Mouse (Mus musculus) CH12.LX (cell line): Measurements from ENCODE around the gene Krt82. TPM values are rescaled to one million over a fixed set of nuclear protein-coding genes. Genes with fewer than 3 reads are reported as not detected.

Experiments used
- DNase-seq: peaks from one replicate; pipeline ENCODE4 v3.0.0-alpha.2; 2013; ENCODE audit errors: extremely low read depth
- H3K27ac ChIP-seq: 2 replicates; pipeline ENCODE4 v1.5.1; 2012; ENCODE audit warnings: low read depth, mild to moderate bottlenecking, control low read depth, moderate library complexity; ENCODE audit not compliant: insufficient read depth
- H3K27me3 ChIP-seq: replicated peaks from 2 replicates; pipeline ENCODE3; 2012; ENCODE audit warnings: inconsistent platforms
- H3K36me3 ChIP-seq, 2 experiments: replicated peaks in 1 of 2; 2 replicates each; pipeline versions ENCODE3 to v1.6.1; 2012; ENCODE audit warnings: inconsistent platforms in 1 of 2, low read length in 1 of 2, mild to moderate bottlenecking in 1 of 2, mixed read lengths in 1 of 2, moderate library complexity in 1 of 2; ENCODE audit not compliant: control insufficient read depth in 1 of 2, insufficient read depth in 1 of 2
- H3K4me1 ChIP-seq, 2 experiments: 2 replicates each; pipeline ENCODE4 v1.6.1; 2012; ENCODE audit warnings: inconsistent platforms in 1 of 2, moderate library complexity in 1 of 2; ENCODE audit not compliant: insufficient read depth in 2 of 2, control insufficient read depth in 1 of 2
- H3K4me2 ChIP-seq: 2 replicates; pipeline ENCODE4 v1.6.1; 2012; ENCODE audit warnings: low read depth, mild to moderate bottlenecking, control low read depth; ENCODE audit not compliant: poor library complexity, insufficient read depth, severe bottlenecking
- H3K4me3 ChIP-seq, 3 experiments: fragments of 150-350 bp in 1 of 3; sonication (generic) in 1 of 3; replicated peaks in 1 of 3; 2 replicates each; pipeline versions ENCODE3 to v1.5.1; 2011 to 2012; ENCODE audit warnings: low read depth in 2 of 3, low read length in 2 of 3, mild to moderate bottlenecking in 2 of 3, moderate library complexity in 2 of 3, control low read depth in 1 of 3, improper control_type of control experiment in 1 of 3, inconsistent platforms in 1 of 3, mixed read lengths in 1 of 3; ENCODE audit not compliant: poor library complexity in 1 of 3
- H3K79me2 ChIP-seq: replicated peaks from 2 replicates; pipeline ENCODE4 v1.6.1; 2012; ENCODE audit warnings: mild to moderate bottlenecking, moderate library complexity; ENCODE audit not compliant: control insufficient read depth, poor library complexity, insufficient read depth, severe bottlenecking; ENCODE audit errors: extremely low read depth
- H3K9ac ChIP-seq: 2 replicates; pipeline ENCODE4 v1.6.1; 2012; ENCODE audit warnings: low read depth, mild to moderate bottlenecking, control low read depth, moderate library complexity; ENCODE audit not compliant: insufficient read depth
- H3K9me3 ChIP-seq: replicated peaks from 2 replicates; pipeline ENCODE3; 2012; ENCODE audit warnings: low read length, inconsistent platforms, mixed read lengths
- ELF1 ChIP-seq: IDR thresholded peaks from 2 replicates; pipeline ENCODE4 v1.6.1; 2014; ENCODE audit warnings: low read depth, mild to moderate bottlenecking, inconsistent platforms, low read length, improper control_type of control experiment
- ETS1 ChIP-seq: conservative IDR thresholded peaks from 2 replicates; pipeline ENCODE4 v1.6.1; 2012; ENCODE audit warnings: low read depth, mild to moderate bottlenecking, inconsistent platforms, low read length, improper control_type of control experiment, moderate library complexity
- IRF4 ChIP-seq: IDR thresholded peaks from 2 replicates; pipeline ENCODE4 v1.6.1; 2014; ENCODE audit warnings: low read depth, mild to moderate bottlenecking, inconsistent platforms, low read length, improper control_type of control experiment
- JUN ChIP-seq: IDR thresholded peaks from 2 replicates; pipeline ENCODE4 v1.6.1; 2011; ENCODE audit warnings: low read depth, mild to moderate bottlenecking, low read length, improper control_type of control experiment, moderate library complexity; ENCODE audit not compliant: insufficient read depth
- MAX ChIP-seq: IDR thresholded peaks from 2 replicates; pipeline ENCODE4 v1.6.1; 2011; ENCODE audit warnings: low read length, improper control_type of control experiment
- MAZ ChIP-seq: IDR thresholded peaks from 2 replicates; pipeline ENCODE4 v1.6.1; 2012; ENCODE audit warnings: low read depth, mild to moderate bottlenecking, inconsistent platforms, low read length, improper control_type of control experiment, moderate library complexity
- MEF2A ChIP-seq: IDR thresholded peaks from 2 replicates; pipeline ENCODE4 v1.6.1; 2014; ENCODE audit warnings: low read depth, mild to moderate bottlenecking, inconsistent platforms, low read length, improper control_type of control experiment, borderline replicate concordance
- MYC ChIP-seq: IDR thresholded peaks from 2 replicates; pipeline ENCODE4 v1.6.1; 2011; ENCODE audit warnings: low read depth, mild to moderate bottlenecking, improper control_type of control experiment, low read length
- NRF1 ChIP-seq: IDR thresholded peaks from 2 replicates; pipeline ENCODE4 v1.6.1; 2014; ENCODE audit warnings: low read depth, mild to moderate bottlenecking, inconsistent platforms, low read length, improper control_type of control experiment, moderate library complexity
- PAX5 ChIP-seq: IDR thresholded peaks from 2 replicates; pipeline ENCODE4 v1.6.1; 2012; ENCODE audit warnings: low read length, inconsistent platforms, mixed read lengths
- RCOR1 ChIP-seq: conservative IDR thresholded peaks from 2 replicates; pipeline ENCODE4 v1.6.1; 2012; ENCODE audit warnings: low read depth, mild to moderate bottlenecking, inconsistent platforms, low read length, improper control_type of control experiment
- SIN3A ChIP-seq: IDR thresholded peaks from 2 replicates; pipeline ENCODE4 v1.6.1; 2012; ENCODE audit warnings: low read length, improper control_type of control experiment, inconsistent platforms
- UBTF ChIP-seq: IDR thresholded peaks from 2 replicates; pipeline ENCODE4 v1.6.1; 2012; ENCODE audit warnings: low read depth, mild to moderate bottlenecking, inconsistent platforms, low read length, improper control_type of control experiment, moderate library complexity
- USF1 ChIP-seq: IDR thresholded peaks from 2 replicates; pipeline ENCODE4 v1.6.1; 2014; ENCODE audit warnings: low read depth, mild to moderate bottlenecking, inconsistent platforms, low read length, improper control_type of control experiment
- ZC3H11A ChIP-seq: IDR thresholded peaks from 2 replicates; pipeline ENCODE4 v1.6.1; 2012; ENCODE audit warnings: low read depth, mild to moderate bottlenecking, inconsistent platforms, low read length, improper control_type of control experiment
- ZMIZ1 ChIP-seq: IDR thresholded peaks from 2 replicates; pipeline ENCODE4 v1.6.1; 2012; ENCODE audit warnings: low read depth, mild to moderate bottlenecking, inconsistent platforms, low read length, improper control_type of control experiment
- ZNF384 ChIP-seq: IDR thresholded peaks from 2 replicates; pipeline ENCODE4 v1.6.1; 2012; ENCODE audit warnings: low read depth, low read length, improper control_type of control experiment, inconsistent platforms
- dilution Hi-C: fragments of 300-500 bp; cut with MboI; formaldehyde crosslinking; loops from 2 replicates; pipeline ENCODE4 v1.14.3; 2020; ENCODE audit warnings: low sequenced_read_pairs; ENCODE audit not compliant: extremely low pct_unique_long_range_greater_than_20kb, extremely low pct_ligation_motif_present
- in situ Hi-C: fragments of 300-500 bp; cut with MboI; formaldehyde crosslinking; loops from 3 replicates; pipeline ENCODE4 v1.14.3; 2019; ENCODE audit warnings: low sequenced_read_pairs, low pct_ligation_motif_present, low pct_unique_long_range_greater_than_20kb, mixed read lengths
- polyA plus RNA-seq: library from polyadenylated mRNA; unstranded; fragments of >175 nt; gene quantifications from 2 replicates; pipeline ENCODE4 v1.2.1, GENCODE M21; 2012; ENCODE audit warnings: low read depth; ENCODE audit not compliant: insufficient read length
- total RNA-seq, 2 experiments: library from RNA; depleted of rRNA; stranded (reverse); fragments of 300-350 nt in 1 of 2; fragments of >200 nt in 1 of 2; gene quantifications; 2 replicates each; pipeline ENCODE4 v1.2.3; 2012 to 2014

Gene Krt82
- total and polyA plus RNA-seq, 3 experiments = not detected

GRCm38 (mm10) chr15:101508247-101508646, 42.2 kb downstream of the Krt82 start:
- no peak for TF ChIP-seq PAX5
- TF ChIP-seq, all 38 proteins: peak for 0
- Histone ChIP-seq H3K27me3 (peaks cover 88% of the 10 kb centered on the region), H3K4me1 (no peaks in the 10 kb centered on the region), H3K4me3 (no peak overlapping the region), H3K27ac (no peak overlapping the region), H3K9me3 (peaks cover 3% of the 10 kb centered on the region), H3K9ac (no peak overlapping the region), H3K4me2 (no peak overlapping the region), H3K79me2 (no peaks in the 10 kb centered on the region), H3K36me3 (no peaks in the 10 kb centered on the region)
- no peak for DNase-seq
- dilution Hi-C loops = no loop called here
- in situ Hi-C loops = no loop called here

- H3K4me3 ChIP-seq = no peak overlapping the region
- H3K27ac ChIP-seq = no peak overlapping the region
- in situ Hi-C loops (no loop called here), dilution Hi-C loops (no loop called here)
- DNase-seq = no peak
- H3K4me1 ChIP-seq = no peaks in the 10 kb centered on the region
- no peaks in the 10 kb centered on the region for H3K79me2 ChIP-seq
- no peaks in the 10 kb centered on the region for H3K9me3 ChIP-seq
- H3K27me3 ChIP-seq = peaks cover 88% of the 10 kb centered on the region
- TF ChIP-seq ELF1 (no peak), MAZ (no peak), NRF1 (no peak), MYC (no peak), SIN3A (no peak), USF1 (no peak), ZNF384 (no peak), JUN (no peak), ZMIZ1 (no peak), PAX5 (no peak), ETS1 (no peak), RCOR1 (no peak), MEF2A (no peak), ZC3H11A (no peak), UBTF (no peak), MAX (no peak), IRF4 (no peak)
- no peaks in the 10 kb centered on the region for H3K36me3 ChIP-seq
- H3K9ac ChIP-seq = no peak overlapping the region
- no peak overlapping the region for H3K4me2 ChIP-seq
These were observed 43.3 kb downstream of the Krt82 start for GRCm38 (mm10) chr15:101506896-101507758.
